Mouse (Mus musculus): ENCODE data around the gene Ankdd1a. TPM values are rescaled to one million over a fixed set of nuclear protein-coding genes. Genes with fewer than 3 reads are reported as not detected.

The Ankdd1a gene
- total and polyA plus RNA-seq, 3 experiments, result not detected

DNA sequence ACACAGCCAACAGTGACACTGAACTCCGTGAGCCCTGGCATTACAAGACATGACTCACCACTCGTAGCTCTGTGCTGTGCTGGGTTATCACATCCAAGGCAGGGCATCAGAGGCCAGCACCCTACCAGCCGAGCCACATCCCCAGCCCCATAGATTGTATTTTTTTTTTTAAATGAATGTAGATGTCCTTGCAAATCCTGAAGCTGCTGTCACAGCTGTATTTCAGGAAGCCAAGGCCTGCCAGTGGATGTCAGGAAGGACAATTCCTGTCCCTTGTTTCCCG is 26.4 kb upstream of the Ankdd1a start:
- peaks cover 29 to 81% of the 10 kb centered on the region in 2 experiments for H3K4me1 ChIP-seq (ENCODE audit: control insufficient read depth in 1 of 2, insufficient read depth in 2 of 2)
- H3K9ac ChIP-seq (ENCODE audit: insufficient read depth, low read depth), result no peak overlapping the region
- H3K9me3 ChIP-seq (replicated peaks; ENCODE audit: low read length), result no peaks in the 10 kb centered on the region
- no peaks in the 10 kb centered on the region for H3K27me3 ChIP-seq (replicated peaks)
- in situ Hi-C loops (cut with MboI; ENCODE audit: low pct_ligation_motif_present, low pct_unique_long_range_greater_than_20kb, low sequenced_read_pairs), result no loop called here
- DNase-seq (ENCODE audit: extremely low read depth), result no peak
- TF ChIP-seq NELFE (IDR thresholded peaks at IDR 0.05; ENCODE audit: low read depth, low read length), result no peak
- no peak for TF ChIP-seq MXI1 (IDR thresholded peaks at IDR 0.05; ENCODE audit: low read depth, low read length)
- TF ChIP-seq GABPA (IDR thresholded peaks at IDR 0.05; ENCODE audit: insufficient replicate concordance, low read depth, low read length), result no peak
- no peak for TF ChIP-seq MAFK (IDR thresholded peaks at IDR 0.05; ENCODE audit: insufficient replicate concordance, low read length)
- no peak for TF ChIP-seq RCOR1 (conservative IDR thresholded peaks at IDR 0.05; ENCODE audit: low read depth, low read length)
- no peak for TF ChIP-seq CTCF (conservative IDR thresholded peaks at IDR 0.05 in 1 of 2, IDR thresholded peaks at IDR 0.05 in 1 of 2; ENCODE audit: low read depth in 2 of 2, low read length in 2 of 2)
- H3K27ac ChIP-seq (ENCODE audit: insufficient read depth, low read depth), result no peak overlapping the region
- H3K36me3 ChIP-seq (replicated peaks in 1 of 2; ENCODE audit: control insufficient read depth in 1 of 2, insufficient read depth in 1 of 2, low read length in 1 of 2), result no peaks in the 10 kb centered on the region
- H3K79me2 ChIP-seq (replicated peaks; ENCODE audit: control insufficient read depth, extremely low read depth, insufficient read depth, poor library complexity, severe bottlenecking), result no peaks in the 10 kb centered on the region
- dilution Hi-C loops (cut with MboI; ENCODE audit: extremely low pct_ligation_motif_present, extremely low pct_unique_long_range_greater_than_20kb, low sequenced_read_pairs), result no loop called here
- H3K4me2 ChIP-seq (ENCODE audit: insufficient read depth, low read depth, poor library complexity, severe bottlenecking), result no peak overlapping the region
- H3K4me3 ChIP-seq (replicated peaks in 1 of 3; ENCODE audit: low read depth in 2 of 3, low read length in 2 of 3, poor library complexity in 1 of 3), result no peak overlapping the region

DNA sequence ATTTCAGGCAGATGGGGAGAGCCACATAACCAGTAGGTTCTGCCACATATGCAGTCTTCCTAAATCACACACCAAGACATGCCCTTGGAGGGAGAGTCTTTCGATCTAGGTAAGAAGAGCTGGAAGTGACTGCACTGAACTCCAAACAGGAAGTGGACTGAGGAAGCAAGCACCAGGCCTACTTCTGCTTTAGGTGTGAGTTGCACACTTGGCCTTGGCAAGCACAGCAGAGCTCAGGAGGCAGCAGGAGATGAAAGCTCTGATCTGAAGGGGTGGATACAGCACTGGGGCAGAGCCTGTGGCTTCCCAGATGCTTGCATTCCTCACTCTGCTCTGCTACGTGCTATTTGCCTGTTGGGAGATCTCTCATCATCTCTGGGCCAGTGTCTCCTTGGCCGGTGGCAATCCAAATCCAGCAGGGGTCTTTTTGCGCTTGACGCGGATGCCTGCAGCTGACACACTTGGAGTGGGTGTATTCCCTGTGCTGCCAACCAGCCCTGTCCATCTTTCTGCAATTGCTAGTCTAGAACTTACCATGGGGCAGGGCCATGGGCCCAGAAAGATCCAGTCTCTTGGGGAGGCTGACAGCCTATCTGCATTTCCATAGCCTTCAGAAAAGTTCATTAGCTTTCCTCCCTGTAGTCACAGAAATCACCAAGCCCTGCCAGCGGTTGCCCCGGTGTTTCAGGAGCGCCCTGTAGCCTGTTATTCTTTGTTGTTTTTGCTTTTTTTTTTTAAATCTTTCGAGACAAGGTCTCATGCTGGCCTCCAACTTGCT is 25.8 kb upstream of the Ankdd1a start:
- no peaks in the 10 kb centered on the region for H3K36me3 ChIP-seq (replicated peaks in 1 of 2; ENCODE audit: control insufficient read depth in 1 of 2, insufficient read depth in 1 of 2, low read length in 1 of 2)
- H3K4me3 ChIP-seq (replicated peaks in 1 of 3; ENCODE audit: low read depth in 2 of 3, low read length in 2 of 3, poor library complexity in 1 of 3), result peak overlapping the region in 1 of 3 experiments; percentile 6
- H3K4me2 ChIP-seq (ENCODE audit: insufficient read depth, low read depth, poor library complexity, severe bottlenecking), result no peak overlapping the region
- TF ChIP-seq NRF1 (IDR thresholded peaks at IDR 0.05; ENCODE audit: low read depth, low read length) (no peak), ELF1 (IDR thresholded peaks at IDR 0.05; ENCODE audit: low read depth, low read length) (peak; percentile 72), MEF2A (IDR thresholded peaks at IDR 0.05; ENCODE audit: borderline replicate concordance, low read depth, low read length) (no peak), MXI1 (IDR thresholded peaks at IDR 0.05; ENCODE audit: low read depth, low read length) (no peak), ZNF384 (IDR thresholded peaks at IDR 0.05; ENCODE audit: low read depth, low read length) (no peak), JUN (IDR thresholded peaks at IDR 0.05; ENCODE audit: insufficient read depth, low read depth, low read length) (no peak), CHD1 (IDR thresholded peaks at IDR 0.05; ENCODE audit: low read depth, low read length) (no peak), CHD2 (IDR thresholded peaks at IDR 0.05; ENCODE audit: low read length) (no peak), KAT2A (IDR thresholded peaks at IDR 0.05; ENCODE audit: insufficient replicate concordance, low read length) (no peak), ETS1 (conservative IDR thresholded peaks at IDR 0.05; ENCODE audit: low read depth, low read length) (0 out of 2 replicates have a peak, but pooled peaks have one; percentile 11), MAZ (IDR thresholded peaks at IDR 0.05; ENCODE audit: low read depth, low read length) (no peak), NELFE (IDR thresholded peaks at IDR 0.05; ENCODE audit: low read depth, low read length) (no peak), MYC (IDR thresholded peaks at IDR 0.05; ENCODE audit: low read depth, low read length) (0 out of 2 replicates have a peak, but pooled peaks have one; percentile 39), USF2 (conservative IDR thresholded peaks at IDR 0.05; ENCODE audit: low read depth, low read length) (no peak), IRF4 (IDR thresholded peaks at IDR 0.05; ENCODE audit: low read depth, low read length) (peak; percentile 47; the same call in 1 of the 2 replicates), ZC3H11A (IDR thresholded peaks at IDR 0.05; ENCODE audit: low read depth, low read length) (no peak), USF1 (IDR thresholded peaks at IDR 0.05; ENCODE audit: low read depth, low read length) (no peak), TCF12 (IDR thresholded peaks at IDR 0.05; ENCODE audit: low read depth, low read length) (peak; percentile 29; the same call in 1 of the 2 replicates), HCFC1 (IDR thresholded peaks at IDR 0.05; ENCODE audit: low read depth, low read length) (no peak), SMC3 (IDR thresholded peaks at IDR 0.05; ENCODE audit: low read depth, low read length) (no peak), JUND (conservative IDR thresholded peaks at IDR 0.05; ENCODE audit: low read depth, low read length) (no peak), TBP (conservative IDR thresholded peaks at IDR 0.05; ENCODE audit: low read depth, low read length) (no peak), RCOR1 (conservative IDR thresholded peaks at IDR 0.05; ENCODE audit: low read depth, low read length) (no peak), BHLHE40 (IDR thresholded peaks at IDR 0.05; ENCODE audit: low read depth, low read length) (peak; percentile 90), E2F4 (IDR thresholded peaks at IDR 0.05; ENCODE audit: insufficient replicate concordance, low read depth, low read length) (no peak), POLR2A (IDR thresholded peaks at IDR 0.05; ENCODE audit: low read depth, low read length) (0 out of 2 replicates have a peak, but pooled peaks have one; percentile 21), PAX5 (IDR thresholded peaks at IDR 0.05; ENCODE audit: low read length) (no peak), MAX (IDR thresholded peaks at IDR 0.05; ENCODE audit: low read length) (no peak; the same call in 1 of the 2 replicates), ZKSCAN1 (IDR thresholded peaks at IDR 0.05; ENCODE audit: borderline replicate concordance, low read depth, low read length) (no peak)

More for the DNA sequence above, 25.8 kb upstream of the Ankdd1a start:
- no peak overlapping the region for H3K9ac ChIP-seq (ENCODE audit: insufficient read depth, low read depth)
- peak; percentile 68 for DNase-seq (ENCODE audit: extremely low read depth)
- peak overlapping the region; percentile 34 for H3K27ac ChIP-seq (ENCODE audit: insufficient read depth, low read depth)
- no peaks in the 10 kb centered on the region for H3K27me3 ChIP-seq (replicated peaks)
- in situ Hi-C loops (cut with MboI; ENCODE audit: low pct_ligation_motif_present, low pct_unique_long_range_greater_than_20kb, low sequenced_read_pairs) (no loop called here), dilution Hi-C loops (cut with MboI; ENCODE audit: extremely low pct_ligation_motif_present, extremely low pct_unique_long_range_greater_than_20kb, low sequenced_read_pairs) (no loop called here)
- H3K79me2 ChIP-seq (replicated peaks; ENCODE audit: control insufficient read depth, extremely low read depth, insufficient read depth, poor library complexity, severe bottlenecking), result no peaks in the 10 kb centered on the region
- H3K9me3 ChIP-seq (replicated peaks; ENCODE audit: low read length), result no peaks in the 10 kb centered on the region
- H3K4me1 ChIP-seq (ENCODE audit: control insufficient read depth in 1 of 2, insufficient read depth in 2 of 2), result peaks cover 24 to 81% of the 10 kb centered on the region in 2 experiments

All from CH12.LX (cell line).